Mouse (Mus musculus): ENCODE measurements around the gene D10Wsu102e.

DNA sequence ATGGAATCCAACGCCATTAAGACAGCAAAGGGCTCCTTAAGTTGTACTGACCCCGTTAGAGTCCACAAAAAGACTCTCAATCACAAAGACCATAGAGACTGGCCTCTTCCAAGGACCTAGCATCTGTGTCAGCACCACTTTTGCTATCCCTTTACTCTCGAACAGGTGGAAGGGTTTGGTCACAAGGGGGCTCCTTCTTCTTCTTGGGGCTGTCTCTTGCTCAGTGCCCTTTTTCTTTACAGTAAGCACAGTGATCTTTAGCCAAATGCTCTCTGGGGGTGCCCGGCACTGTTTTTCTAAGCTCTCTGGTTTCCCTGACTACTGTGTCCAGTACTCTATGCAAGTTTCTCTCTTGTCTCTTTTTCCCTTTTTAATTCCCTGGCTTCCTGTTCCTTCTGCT is 22.5 kb downstream of the D10Wsu102e start:
- TF ChIP-seq CTCF (IDR thresholded peaks at IDR 0.05; ENCODE audit: insufficient read depth, low read length) (no peak), POLR2A (IDR thresholded peaks at IDR 0.05; ENCODE audit: borderline replicate concordance, extremely low read depth, low read depth, low read length) (no peak)
